Comparison of ENCODE assay signal across 8 mouse cellular contexts in the genomic region with DNA sequence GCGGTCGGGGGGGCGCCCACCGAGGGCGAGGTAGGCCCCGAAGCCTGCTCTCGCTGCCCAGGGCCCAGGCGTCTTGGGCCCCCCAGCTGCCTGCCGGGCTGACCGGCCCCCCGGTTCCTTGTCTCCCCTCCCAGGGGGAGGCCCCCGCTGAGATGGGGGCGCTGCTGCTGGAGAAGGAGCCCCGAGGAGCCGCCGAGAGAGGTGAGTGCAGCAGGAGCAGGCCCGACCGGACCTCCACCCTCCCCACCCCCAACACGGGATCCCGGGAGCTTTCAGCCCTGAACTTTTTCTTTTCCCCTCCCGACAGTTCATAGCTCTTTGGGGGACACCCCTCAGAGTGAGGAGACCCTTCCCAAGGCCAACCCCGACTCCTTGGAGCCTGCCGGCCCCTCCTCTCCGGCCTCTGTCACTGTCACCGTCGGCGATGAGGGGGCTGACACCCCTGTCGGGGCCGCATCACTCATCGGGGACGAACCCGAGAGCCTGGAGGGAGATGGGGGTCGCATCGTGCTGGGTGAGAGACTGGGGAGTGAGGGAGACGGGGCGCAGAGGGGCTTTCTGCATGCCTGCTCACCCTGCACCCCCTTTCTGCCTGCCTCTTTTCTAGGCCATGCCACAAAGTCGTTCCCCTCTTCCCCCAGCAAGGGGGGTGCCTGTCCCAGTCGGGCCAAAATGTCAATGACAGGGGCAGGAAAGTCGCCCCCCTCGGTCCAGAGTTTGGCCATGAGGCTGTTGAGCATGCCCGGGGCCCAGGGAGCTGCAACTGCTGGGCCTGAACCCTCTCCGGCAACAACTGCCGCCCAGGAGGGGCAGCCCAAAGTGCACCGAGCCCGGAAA. TPM values are rescaled to one million over a fixed set of nuclear protein-coding genes. Genes with fewer than 3 reads are reported as not detected.
DNase-seq lines count a peak whose midpoint lies in the region; ATAC-seq and TF ChIP-seq lines count a peak whose summit lies in the region.

No protein-coding gene starts in this region.

- 0 out of 2 replicates have a peak, but pooled peaks have one; percentile 13 for ATAC-seq in granulocyte monocyte progenitor cell, adult 5-6 weeks (replicated peaks; ENCODE audit: poor library complexity, severe bottlenecking)
- ATAC-seq in liver, postnatal 0 days, result no peak; the same call in 1 of the 2 replicates
- no peak for ATAC-seq in neural tube, embryonic 15.5 days (ENCODE audit: low FRiP score)

- no peak for TF ChIP-seq POLR2A in spleen, adult 2 months (IDR thresholded peaks at IDR 0.05; ENCODE audit: low read depth, low read length)
- TF ChIP-seq POLR2A in kidney, adult 2 months (IDR thresholded peaks at IDR 0.05; ENCODE audit: low read depth, low read length), result no peak

- DNase-seq in spleen, adult 2 months (ENCODE audit: low read depth in 1 of 2, low spot score in 2 of 2), result peak in 1 of 2 experiments; percentile 34
- no peak for DNase-seq in spleen, adult 12 weeks (ENCODE audit: low spot score)
- peak; percentile 49 for DNase-seq in cerebellum, adult 8-10 months
- DNase-seq in kidney, adult 2 months, result peak; percentile 68
- peak; percentile 62 for DNase-seq in liver, postnatal 0 days
- peak; percentile 57 for DNase-seq in yolk sac, embryonic 10.5 days (ENCODE audit: low spot score)

- no peak for TF ChIP-seq EP300 in liver, postnatal 0 days (IDR thresholded peaks at IDR 0.05; ENCODE audit: low read depth)

- H3K36me3 ChIP-seq in spleen, adult 2 months (ENCODE audit: control insufficient read depth, insufficient read depth, low read length), result peaks cover 11% of the 10 kb centered on the region
- H3K36me3 ChIP-seq in kidney, adult 2 months (ENCODE audit: control insufficient read depth, insufficient read depth, low read length), result no peaks in the 10 kb centered on the region; the same call in 1 of the 2 replicates
- peaks cover 11% of the 10 kb centered on the region; the same call in 1 of the 2 replicates for H3K36me3 ChIP-seq in liver, postnatal 0 days (replicated peaks; ENCODE audit: insufficient read depth, low read length)
- peaks cover 23% of the 10 kb centered on the region for H3K36me3 ChIP-seq in neural tube, embryonic 15.5 days

- H3K4me2 ChIP-seq in liver, postnatal 0 days (ENCODE audit: low read depth, low read length), result peak overlapping the region; percentile 97
- H3K4me2 ChIP-seq in neural tube, embryonic 15.5 days, result peak overlapping the region; percentile 98

- no peaks in the 10 kb centered on the region for H3K27me3 ChIP-seq in spleen, adult 2 months (ENCODE audit: control insufficient read depth, insufficient read depth, low read length)
- no peaks in the 10 kb centered on the region for H3K27me3 ChIP-seq in kidney, adult 2 months (replicated peaks; ENCODE audit: control insufficient read depth, insufficient read depth, low read length)
- no peaks in the 10 kb centered on the region for H3K27me3 ChIP-seq in liver, postnatal 0 days (ENCODE audit: insufficient read depth, low read length)
- no peaks in the 10 kb centered on the region for H3K27me3 ChIP-seq in neural tube, embryonic 15.5 days (replicated peaks)

- peaks cover 5% of the 10 kb centered on the region; the same call in 1 of the 2 replicates for H3K4me1 ChIP-seq in spleen, adult 2 months (ENCODE audit: control insufficient read depth, insufficient read depth, insufficient read length)
- H3K4me1 ChIP-seq in kidney, adult 2 months (ENCODE audit: control insufficient read depth, insufficient read depth, low read length), result no peaks in the 10 kb centered on the region
- peaks cover 24% of the 10 kb centered on the region for H3K4me1 ChIP-seq in liver, postnatal 0 days (ENCODE audit: insufficient read depth)
- peaks cover 42% of the 10 kb centered on the region for H3K4me1 ChIP-seq in neural tube, embryonic 15.5 days

- H3K27ac ChIP-seq in spleen, adult 2 months (ENCODE audit: insufficient read depth, low read length), result peak overlapping the region; percentile 87
- H3K27ac ChIP-seq in kidney, adult 2 months (ENCODE audit: insufficient read depth, low read depth, low read length), result peak overlapping the region; percentile 85
- H3K27ac ChIP-seq in liver, postnatal 0 days (ENCODE audit: low read depth), result peak overlapping the region; percentile 94
- H3K27ac ChIP-seq in neural tube, embryonic 15.5 days (replicated peaks), result peak overlapping the region; percentile 97

- TF ChIP-seq CTCF in spleen, adult 2 months (IDR thresholded peaks at IDR 0.05; ENCODE audit: extremely low read depth, insufficient read depth, insufficient read length, insufficient replicate concordance), result no peak
- TF ChIP-seq CTCF in kidney, adult 2 months (conservative IDR thresholded peaks at IDR 0.05; ENCODE audit: insufficient read depth, insufficient read length, low read depth, low read length), result no peak
- TF ChIP-seq CTCF in liver, postnatal 0 days (IDR thresholded peaks at IDR 0.05; ENCODE audit: low read depth), result no peak

- peak overlapping the region; percentile 87 for H3K9ac ChIP-seq in liver, postnatal 0 days (replicated peaks)
- H3K9ac ChIP-seq in neural tube, embryonic 15.5 days (replicated peaks), result peak overlapping the region; percentile 95

- H3K9me3 ChIP-seq in liver, postnatal 0 days (ENCODE audit: low read length), result no peaks in the 10 kb centered on the region
- no peaks in the 10 kb centered on the region for H3K9me3 ChIP-seq in neural tube, embryonic 15.5 days (replicated peaks)

- H3K4me3 ChIP-seq in spleen, adult 2 months (ENCODE audit: extremely low read depth, insufficient read depth, insufficient read length), result peak overlapping the region; percentile 82
- H3K4me3 ChIP-seq in kidney, adult 2 months (ENCODE audit: insufficient read depth, low read depth, low read length), result peak overlapping the region; percentile 89
- H3K4me3 ChIP-seq in liver, postnatal 0 days (ENCODE audit: low read depth, low read length), result peak overlapping the region; percentile 90
- peak overlapping the region; percentile 86 for H3K4me3 ChIP-seq in neural tube, embryonic 15.5 days (replicated peaks)

- 1% methylated on average over 35 of the region's 45 CpGs for WGBS in spleen, adult 2 months
- under 1% methylated on average over 35 of the region's 45 CpGs for WGBS in kidney, adult 2 months
- WGBS in liver, postnatal 0 days (ENCODE audit: insufficient replicate concordance), result 2% methylated on average over 32 of the region's 45 CpGs
- WGBS in neural tube, embryonic 15.5 days, result 0% methylated on average over 32 of the region's 45 CpGs

RNA-seq across cellular contexts. Expression of a gene that starts 1.0 kb away (rescaled TPM):
- 200 and 246 TPM in 2 replicates for polyA plus RNA-seq in spleen, adult 2 months (2012; rRNA removed)
- total RNA-seq in granulocyte monocyte progenitor cell, adult 5-6 weeks (2014; fragmentation: Nextera tagmentation), result 78.2 and 87.0 TPM in 2 replicates
- total RNA-seq in granulocyte monocyte progenitor cell, adult 5-6 weeks (2017), result 90.9 and 120 TPM in 2 replicates
- 134 and 169 TPM in 2 replicates for polyA plus RNA-seq in kidney, adult 2 months (2012; rRNA removed)
- polyA plus RNA-seq in liver, postnatal 0 days (2015; fragmentation: Nextera tagmentation; extraction: Ambion mirVana), result 11.1 TPM in 2 replicates
- polyA plus RNA-seq in neural tube, embryonic 15.5 days (2015; fragmentation: Nextera tagmentation; extraction: Ambion mirVana), result 80.4 and 81.2 TPM in 2 replicates

RNA-seq across cellular contexts. Expression of a gene that starts 1.2 kb away (rescaled TPM):
- 15.9 and 16.0 TPM in 2 replicates for polyA plus RNA-seq in spleen, adult 2 months (2012; rRNA removed)
- total RNA-seq in granulocyte monocyte progenitor cell, adult 5-6 weeks (2014; fragmentation: Nextera tagmentation), result 1.5 and 7.7 TPM in 2 replicates
- 0.47 TPM in 1 of 2 replicates, not detected in the other for total RNA-seq in granulocyte monocyte progenitor cell, adult 5-6 weeks (2017)
- polyA plus RNA-seq in kidney, adult 2 months (2012; rRNA removed), result 62.9 and 73.4 TPM in 2 replicates
- polyA plus RNA-seq in liver, postnatal 0 days (2015; fragmentation: Nextera tagmentation; extraction: Ambion mirVana), result 35.7 and 37.3 TPM in 2 replicates
- polyA plus RNA-seq in neural tube, embryonic 15.5 days (2015; fragmentation: Nextera tagmentation; extraction: Ambion mirVana), result 1.7 and 4.0 TPM in 2 replicates

RNA-seq across cellular contexts. Expression of a gene that starts 15.0 kb away (rescaled TPM):
- polyA plus RNA-seq in spleen, adult 2 months (2012; rRNA removed), result 0.05 and 0.08 TPM in 2 replicates
- total RNA-seq in granulocyte monocyte progenitor cell, adult 5-6 weeks (2014; fragmentation: Nextera tagmentation), result 0.41 TPM in 1 of 2 replicates, not detected in the other
- total RNA-seq in granulocyte monocyte progenitor cell, adult 5-6 weeks (2017), result 0.78 and 1.8 TPM in 2 replicates
- 73.5 and 88.1 TPM in 2 replicates for polyA plus RNA-seq in kidney, adult 2 months (2012; rRNA removed)
- 3.5 and 3.6 TPM in 2 replicates for polyA plus RNA-seq in liver, postnatal 0 days (2015; fragmentation: Nextera tagmentation; extraction: Ambion mirVana)
- polyA plus RNA-seq in neural tube, embryonic 15.5 days (2015; fragmentation: Nextera tagmentation; extraction: Ambion mirVana), result 4.1 TPM in 1 of 2 replicates, not detected in the other

RNA-seq across cellular contexts. Expression of a gene that starts 17.4 kb away (rescaled TPM):
- polyA plus RNA-seq in spleen, adult 2 months (2012; rRNA removed), result 0.04 TPM in 1 of 2 replicates, not detected in the other
- not detected in 2 replicates for total RNA-seq in granulocyte monocyte progenitor cell, adult 5-6 weeks (2014; fragmentation: Nextera tagmentation)
- not detected in 2 replicates for total RNA-seq in granulocyte monocyte progenitor cell, adult 5-6 weeks (2017)
- 0.05 TPM in 1 of 2 replicates, not detected in the other for polyA plus RNA-seq in kidney, adult 2 months (2012; rRNA removed)
- 0.25 TPM in 1 of 2 replicates, not detected in the other for polyA plus RNA-seq in liver, postnatal 0 days (2015; fragmentation: Nextera tagmentation; extraction: Ambion mirVana)
- not detected in 2 replicates for polyA plus RNA-seq in neural tube, embryonic 15.5 days (2015; fragmentation: Nextera tagmentation; extraction: Ambion mirVana)

RNA-seq across cellular contexts. Expression of a gene that starts 20.0 kb away (rescaled TPM):
- 12.0 and 13.1 TPM in 2 replicates for polyA plus RNA-seq in spleen, adult 2 months (2012; rRNA removed)
- 12.2 and 14.2 TPM in 2 replicates for total RNA-seq in granulocyte monocyte progenitor cell, adult 5-6 weeks (2014; fragmentation: Nextera tagmentation)
- 13.3 and 15.3 TPM in 2 replicates for total RNA-seq in granulocyte monocyte progenitor cell, adult 5-6 weeks (2017)
- 9.4 and 10.8 TPM in 2 replicates for polyA plus RNA-seq in kidney, adult 2 months (2012; rRNA removed)
- polyA plus RNA-seq in liver, postnatal 0 days (2015; fragmentation: Nextera tagmentation; extraction: Ambion mirVana), result 0.33 and 0.46 TPM in 2 replicates
- polyA plus RNA-seq in neural tube, embryonic 15.5 days (2015; fragmentation: Nextera tagmentation; extraction: Ambion mirVana), result 9.6 and 10.6 TPM in 2 replicates

Comparison
In these comparisons a context has a peak if more than half of its experiments do, and no peak if none do; other contexts are left out.
1. RNA of a gene that starts 15.0 kb away (polyA plus RNA-seq): 73.5 to 88.1 TPM in kidney, adult 2 months; 3.5 to 3.6 TPM in liver, postnatal 0 days, 0.05 to 0.08 TPM in spleen, adult 2 months and 4.1 TPM in neural tube, embryonic 15.5 days; every median in the first group is over 10 times any median in the second.
2. Peak in every context shown above with its lines, with median percentiles within 50 percentile points of each other: H3K27ac ChIP-seq and H3K4me3 ChIP-seq.